Mouse (Mus musculus): ENCODE data around the gene Nptx1. TPM values are rescaled to one million over a fixed set of nuclear protein-coding genes. Genes with fewer than 3 reads are reported as not detected.
A peak's percentile ranks its signal among the peaks of the same experiment; 100 is the strongest.

Gene Nptx1
- total RNA-seq, 2 experiments from 2014 or later: 146 to 173 TPM

DNA sequence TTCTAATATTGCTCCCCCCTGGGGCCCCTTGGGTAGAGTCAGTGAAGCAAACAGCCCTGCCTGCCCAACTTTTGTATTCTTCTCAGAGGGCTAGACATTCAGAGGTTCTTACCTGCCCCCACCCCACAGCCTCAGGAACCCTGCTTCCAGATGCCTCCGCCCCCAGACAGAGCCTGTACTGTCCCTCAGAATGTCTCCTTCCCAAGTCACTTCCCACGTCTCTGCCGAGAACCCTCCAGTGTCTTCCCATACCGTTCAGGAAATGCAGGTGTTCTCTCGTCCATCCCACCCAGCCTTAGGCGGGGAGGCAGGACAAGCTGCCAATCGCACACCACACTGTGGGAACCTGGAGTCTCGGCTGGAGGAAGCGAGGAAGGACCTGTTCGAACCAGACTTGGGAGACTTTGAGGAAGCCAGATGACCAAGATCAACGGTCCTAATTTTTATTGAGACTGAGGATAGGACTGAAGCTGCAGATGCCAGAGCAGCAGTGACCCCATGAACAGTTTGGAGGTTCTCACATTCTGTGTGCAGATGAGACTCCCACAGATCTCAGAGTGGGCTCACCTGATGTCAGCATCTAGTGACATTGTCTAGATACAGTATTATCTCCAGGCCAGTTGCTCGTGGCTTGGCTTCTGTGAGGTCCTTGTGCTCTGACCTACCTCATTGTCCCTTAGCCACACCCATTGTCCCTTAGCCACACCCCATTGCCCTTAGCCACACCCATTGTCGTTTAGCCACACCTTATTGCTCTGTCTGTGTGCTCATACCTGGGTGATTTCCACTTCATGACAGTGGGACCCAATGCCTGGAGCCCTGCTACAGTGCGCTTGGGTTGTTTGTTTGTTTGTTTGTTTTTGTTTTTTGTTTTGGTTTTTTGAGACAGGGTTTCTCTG, 21.2 kb downstream of the Nptx1 start:
- no peak for DNase-seq (ENCODE audit: low spot score in 2 of 2)

DNA sequence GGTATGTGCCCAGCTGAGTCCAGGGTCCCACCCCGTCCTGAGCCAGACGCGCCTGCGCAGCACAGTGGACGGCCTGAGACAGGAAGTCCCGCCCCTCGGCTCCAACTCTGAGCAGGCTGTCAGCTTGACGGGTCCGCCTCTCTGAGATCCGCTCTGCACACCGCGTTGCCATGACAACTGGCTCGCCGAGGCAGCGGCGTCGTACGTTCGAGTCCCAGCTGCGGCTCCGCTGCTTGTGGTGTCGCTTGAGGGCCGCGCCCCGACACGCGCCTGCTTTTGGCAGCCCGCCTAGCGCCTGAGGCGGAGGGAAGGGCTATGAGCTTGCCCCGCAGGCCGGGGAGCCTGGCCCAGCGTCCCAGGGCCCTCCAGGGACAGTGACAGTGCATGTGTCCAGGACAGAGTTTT, 23.0 kb downstream of the Nptx1 start:
- peak; percentile 77 to 82 for DNase-seq (ENCODE audit: low spot score in 2 of 2)

DNA sequence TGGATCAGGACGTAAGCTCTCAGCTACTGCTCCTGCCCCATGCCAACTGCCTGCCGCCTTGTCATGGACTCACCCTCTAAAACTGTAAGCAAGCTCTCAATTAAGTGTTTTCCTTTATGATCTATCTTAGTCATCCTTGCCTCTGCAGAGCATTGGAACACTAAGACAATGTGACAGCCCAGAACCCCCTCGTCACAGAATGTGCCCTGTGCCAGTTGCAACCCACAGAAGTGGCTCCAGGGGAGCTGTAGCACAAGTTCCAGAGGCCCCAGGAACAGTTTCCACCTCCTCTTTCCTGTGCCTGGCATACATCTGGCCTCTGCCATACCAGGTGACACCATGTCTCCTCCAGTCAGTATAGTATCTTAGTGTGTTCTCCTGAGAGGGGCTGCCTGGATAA, 24.2 kb downstream of the Nptx1 start:
- no peak for DNase-seq (ENCODE audit: low spot score in 2 of 2)

DNA sequence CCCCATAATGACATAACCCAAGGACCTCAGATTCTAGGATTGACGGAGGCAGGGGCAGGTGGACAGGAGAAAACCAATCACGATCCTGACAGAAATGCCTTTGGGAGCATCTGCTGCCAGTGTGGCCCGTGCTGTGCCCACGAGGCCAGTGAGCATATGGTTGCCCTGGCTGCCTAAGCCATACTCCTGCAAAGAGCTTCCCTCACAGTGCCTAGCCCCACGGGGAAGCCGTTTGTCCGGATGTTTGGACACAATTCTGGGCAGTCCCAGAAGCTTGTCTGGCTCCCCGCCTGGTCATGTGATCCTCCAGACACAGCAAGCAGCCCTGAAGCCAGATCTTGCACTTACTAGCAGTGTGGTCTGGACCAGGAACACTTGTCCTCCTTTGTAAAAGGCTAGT, 24.8 kb downstream of the Nptx1 start:
- no peak for DNase-seq (ENCODE audit: low spot score in 2 of 2)

DNA sequence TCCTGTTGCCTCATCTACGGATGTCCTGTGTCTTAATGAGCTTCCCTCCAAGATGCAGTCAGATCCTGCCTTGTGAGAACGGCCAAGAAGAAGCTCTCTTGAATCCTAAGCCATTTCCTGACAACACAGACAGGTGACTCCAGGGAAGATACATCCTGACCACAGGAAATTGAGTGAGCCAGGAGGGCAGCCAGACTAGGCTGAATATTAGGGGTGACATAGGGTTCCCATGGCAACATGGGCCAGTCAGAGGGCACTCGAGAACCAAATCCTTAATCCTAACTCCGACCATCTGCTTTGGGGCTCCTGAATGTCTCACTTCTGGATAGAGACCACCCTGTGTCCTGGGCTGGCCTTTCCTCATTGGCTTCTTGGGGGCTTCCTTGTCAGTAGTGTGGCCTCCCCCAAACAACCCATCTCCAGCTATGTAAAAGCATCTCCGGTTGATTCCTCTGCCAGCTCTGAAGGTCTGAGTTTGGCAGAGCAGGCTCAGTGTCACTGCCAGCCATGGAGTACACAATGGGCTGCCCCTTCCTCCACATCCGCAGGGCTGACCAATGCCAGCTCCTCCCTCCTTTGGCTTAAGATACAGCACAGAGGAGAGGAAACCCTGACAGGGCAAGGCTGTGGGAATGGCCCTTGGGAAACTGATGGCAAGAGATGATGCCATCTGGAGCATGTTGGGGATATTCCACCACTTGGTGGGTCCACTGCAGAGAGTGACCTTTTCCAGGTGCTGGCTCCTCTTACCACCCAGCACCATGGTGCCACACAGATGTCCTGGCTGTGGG, 25.4 kb downstream of the Nptx1 start:
- DNase-seq (ENCODE audit: low spot score in 2 of 2): no peak

DNA sequence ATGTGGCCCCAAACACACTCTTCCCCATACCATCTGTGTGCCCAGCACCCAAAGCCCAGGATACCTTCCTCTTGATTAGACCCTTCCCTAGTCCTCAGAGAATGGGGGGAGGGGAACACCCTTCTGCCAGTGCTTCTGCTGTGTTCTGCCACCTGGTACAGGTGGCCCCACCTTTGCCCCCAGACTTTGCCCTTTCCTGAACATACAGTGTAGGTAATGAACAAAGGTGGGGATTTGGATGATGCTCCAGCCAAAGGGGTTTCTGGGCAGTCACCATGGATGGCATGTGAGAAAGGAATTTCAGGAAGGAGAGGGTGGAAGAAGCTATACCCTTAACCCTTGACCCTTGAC, 26.9 kb downstream of the Nptx1 start:
- DNase-seq (ENCODE audit: low spot score in 2 of 2): no peak

DNA sequence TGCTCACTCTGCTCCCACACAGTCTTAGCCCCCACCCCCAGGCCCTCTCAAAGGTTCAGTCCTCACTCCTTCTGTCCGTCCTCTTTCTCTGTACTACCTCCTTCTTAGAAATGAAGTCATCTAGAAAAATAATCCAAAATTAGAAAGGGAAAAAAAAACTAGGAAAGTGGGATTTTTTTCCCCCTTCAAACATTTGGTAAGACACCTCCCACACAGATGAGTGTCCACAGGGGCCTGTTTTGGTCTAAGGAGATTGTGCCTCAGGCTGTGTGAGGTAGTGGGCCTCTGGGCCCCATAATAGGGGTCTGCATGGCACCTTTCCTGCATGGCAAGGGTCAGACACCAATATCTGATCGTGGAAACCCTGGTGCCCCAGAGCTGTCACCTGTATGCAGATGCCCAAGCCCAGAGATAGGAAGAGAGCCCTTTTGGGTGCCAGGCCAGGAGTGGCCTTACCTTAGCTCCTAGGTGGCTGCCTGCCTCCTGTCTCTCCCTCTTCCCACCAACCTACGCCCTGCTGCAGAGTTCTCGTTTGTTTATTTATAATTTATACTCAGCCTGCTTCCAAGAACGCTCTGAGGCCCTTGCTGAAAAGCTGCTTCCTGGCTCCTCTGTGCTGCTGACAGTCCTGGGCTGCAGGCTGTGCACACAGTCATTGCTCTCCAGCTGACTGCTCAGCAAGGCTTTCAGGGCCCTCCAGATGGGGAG, 27.4 kb downstream of the Nptx1 start:
- DNase-seq (ENCODE audit: low spot score in 2 of 2): no peak

DNA sequence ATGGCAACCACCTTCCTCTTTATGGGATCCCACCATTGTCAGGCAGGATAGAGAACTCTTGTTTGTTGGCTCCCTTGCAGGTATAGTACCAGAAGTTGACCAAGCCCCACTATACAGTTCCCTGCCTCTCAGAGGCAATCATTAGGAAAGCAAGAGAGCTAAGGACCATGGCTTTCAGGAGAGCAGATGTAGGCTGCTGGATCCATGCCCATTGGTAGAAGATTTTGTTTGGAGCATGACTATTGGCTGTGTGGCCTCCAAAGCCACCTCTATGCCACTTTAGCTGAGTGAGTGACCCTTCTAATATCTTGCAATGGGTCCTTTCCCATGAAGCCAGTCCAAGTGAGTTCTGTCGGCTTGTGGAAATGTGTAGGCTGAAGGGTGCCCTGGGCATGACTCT, 28.2 kb downstream of the Nptx1 start:
- no peak for DNase-seq (ENCODE audit: low spot score in 2 of 2)

DNA sequence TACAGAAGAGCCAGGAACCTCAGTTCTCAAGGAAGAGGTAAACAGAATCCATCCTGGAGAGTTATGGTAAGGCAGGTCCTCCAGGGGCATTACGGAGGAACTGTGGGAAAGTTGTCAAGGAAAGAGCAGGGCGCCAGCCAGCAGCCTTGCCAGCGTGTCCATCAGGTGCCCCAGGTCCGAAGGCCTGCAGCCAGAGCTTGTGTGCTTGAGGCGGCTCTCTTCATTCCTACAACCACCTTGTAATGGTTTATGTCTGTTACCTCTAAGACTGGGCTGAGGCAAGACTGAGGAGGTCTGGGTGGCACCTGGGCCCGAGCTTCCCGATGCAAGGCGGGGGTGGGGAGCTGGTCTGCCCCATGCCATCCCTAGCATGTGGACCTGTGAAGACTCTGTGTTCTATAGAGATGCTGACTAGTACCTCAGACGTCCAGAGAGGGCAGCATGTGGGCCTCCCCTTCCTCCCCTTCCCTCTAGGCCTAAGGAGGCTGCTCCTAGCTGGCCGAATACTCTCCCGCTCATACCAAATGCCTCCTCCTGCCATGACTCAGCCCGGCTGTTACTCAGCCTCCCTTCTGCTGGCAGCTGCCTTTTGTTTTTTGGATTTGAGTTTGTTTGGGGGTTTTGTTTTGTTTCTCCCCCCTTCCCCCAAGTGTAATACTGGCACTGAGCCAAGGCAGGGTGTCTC, 30.7 kb downstream of the Nptx1 start:
- no peak for DNase-seq (ENCODE audit: low spot score in 2 of 2)

DNA sequence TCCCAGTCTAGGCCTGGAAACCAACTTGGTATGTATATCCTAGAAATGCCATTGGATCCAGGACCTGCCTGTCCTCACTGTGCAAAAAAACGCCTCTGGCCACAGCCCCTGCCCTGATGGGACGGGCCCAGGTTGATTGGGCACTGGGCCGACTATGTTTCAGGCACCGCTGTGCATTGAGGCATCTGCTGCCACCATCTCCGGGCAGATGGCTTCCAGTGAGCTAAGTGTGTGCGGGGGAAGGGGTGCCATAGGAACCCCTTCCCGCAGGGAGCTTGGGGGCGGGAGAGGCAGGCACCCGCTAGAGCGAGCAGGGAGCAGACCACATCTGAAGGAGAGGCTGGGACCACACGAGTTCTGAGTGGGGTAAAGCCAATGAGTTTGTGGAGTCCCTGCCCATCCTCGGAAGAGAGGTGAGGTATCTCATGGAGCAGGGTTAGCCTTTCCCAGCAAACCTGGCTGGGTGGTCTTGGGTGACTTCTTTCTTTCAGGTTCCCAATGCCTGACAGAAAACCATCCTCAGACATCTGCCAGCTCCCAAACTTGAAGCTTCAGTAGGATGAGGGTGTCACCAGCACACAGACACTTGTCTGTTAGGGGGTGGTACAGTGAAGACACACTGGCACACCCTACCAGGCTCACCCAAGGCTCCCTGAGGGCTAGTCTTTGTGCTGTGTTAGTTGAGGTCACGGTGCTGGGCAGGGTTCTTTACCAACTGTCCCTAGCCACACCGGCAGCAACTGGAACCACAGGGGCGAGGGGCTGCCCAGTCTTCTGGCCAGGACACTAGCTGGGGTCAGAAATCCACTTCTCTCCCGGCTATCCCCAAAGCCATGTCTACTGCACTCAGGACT, 31.5 kb downstream of the Nptx1 start:
- DNase-seq (ENCODE audit: low spot score in 2 of 2): peak; percentile 49 to 64

DNA sequence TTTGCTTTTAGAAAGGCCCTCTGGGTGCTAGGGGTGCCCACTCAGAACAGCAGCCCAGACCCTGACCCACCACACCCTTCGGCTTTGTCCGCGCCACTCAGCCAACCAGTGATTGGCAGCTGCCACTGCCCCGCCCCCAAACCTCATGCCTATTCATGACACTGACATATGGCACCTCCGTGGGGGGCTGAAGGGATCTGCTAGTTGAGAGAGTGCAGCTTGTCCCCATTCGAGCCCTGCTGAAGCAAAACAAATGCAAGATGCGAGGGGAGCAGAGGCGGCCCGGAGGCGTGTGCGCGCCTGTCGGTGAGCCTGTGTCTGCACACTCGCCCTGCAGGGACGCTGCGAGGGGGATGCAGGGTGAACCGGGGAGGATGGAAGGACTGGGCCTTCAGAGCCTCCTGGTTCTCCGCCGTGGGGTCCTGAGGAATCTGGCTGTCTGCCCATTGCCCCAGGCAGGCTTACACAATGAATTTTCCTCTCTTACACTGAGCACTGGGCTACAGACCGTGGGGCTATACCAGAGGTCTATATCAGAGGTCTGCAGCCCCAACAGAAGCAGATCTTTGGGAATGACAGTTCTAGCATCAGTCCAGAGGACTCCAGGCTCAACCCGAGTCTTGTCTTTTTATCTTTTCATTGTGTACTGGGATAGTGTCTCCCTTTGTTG, 32.5 kb downstream of the Nptx1 start:
- peak; percentile 70 to 72 for DNase-seq (ENCODE audit: low spot score in 2 of 2)

DNA sequence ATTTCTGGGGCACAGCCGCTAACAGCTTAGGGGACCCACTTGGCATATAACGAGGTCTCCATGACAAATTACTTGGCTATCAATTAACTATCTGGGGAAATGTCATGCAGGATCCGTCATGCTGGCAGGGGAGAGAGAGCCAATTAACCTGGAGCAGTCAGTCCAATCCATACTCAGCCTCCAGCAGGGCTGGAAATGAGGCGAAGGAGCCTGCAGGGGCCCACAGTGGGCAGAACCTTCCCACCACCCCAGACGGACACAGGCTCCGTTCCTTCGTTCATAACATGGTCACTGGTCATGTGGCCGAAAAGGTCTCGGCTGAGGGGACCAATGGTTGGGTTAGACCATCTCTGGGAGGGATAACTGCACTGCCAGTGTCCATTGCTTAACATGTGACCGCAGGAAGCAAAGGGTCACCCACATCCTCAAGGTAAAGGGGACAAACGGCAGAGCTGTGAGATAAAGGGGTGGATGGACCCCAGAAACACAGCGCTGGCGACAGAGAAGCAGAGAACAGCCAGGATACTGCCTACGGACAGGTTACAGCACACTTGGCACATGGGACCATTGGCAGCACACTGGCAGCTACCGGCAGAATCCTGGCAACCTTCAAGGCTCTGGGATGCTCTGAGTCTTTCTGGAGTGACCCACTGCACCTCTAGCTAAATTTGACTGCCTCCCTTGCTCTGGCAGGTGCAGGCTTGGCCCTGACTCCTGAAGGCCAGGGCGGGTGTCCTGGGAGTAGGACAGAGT, 33.3 kb downstream of the Nptx1 start:
- DNase-seq (ENCODE audit: low spot score in 2 of 2): no peak

DNA sequence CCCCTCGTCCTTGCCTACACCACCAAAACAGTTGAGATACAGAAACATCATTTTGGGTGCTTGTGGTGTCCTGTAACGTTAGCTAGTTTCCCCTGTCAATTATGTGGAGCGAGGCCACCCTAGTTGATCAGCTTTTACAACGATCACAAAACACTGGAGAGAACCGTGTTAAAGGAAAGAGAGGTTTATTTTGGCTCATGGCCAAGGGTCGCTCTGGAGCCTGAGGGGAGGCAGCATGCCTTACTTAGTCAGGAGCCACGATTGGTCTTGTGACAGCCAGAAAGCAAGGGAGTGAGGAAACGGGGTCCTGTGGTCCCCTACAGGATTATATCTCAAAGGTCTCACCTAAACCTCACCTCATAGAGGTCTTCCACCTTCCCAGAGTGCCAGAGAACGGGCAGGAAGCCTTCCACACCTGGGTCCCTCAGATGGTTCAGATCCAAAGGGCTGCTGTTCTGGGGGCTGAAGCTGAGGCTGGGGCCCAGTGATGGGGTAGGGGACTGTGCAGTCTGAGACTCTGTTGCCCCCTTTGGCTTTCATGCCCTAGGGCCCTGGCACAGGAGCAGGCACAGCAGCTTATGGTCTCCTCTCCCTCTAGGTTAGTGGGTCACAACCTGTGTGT, 34.4 kb downstream of the Nptx1 start:
- no peak for DNase-seq (ENCODE audit: low spot score in 2 of 2)

DNA sequence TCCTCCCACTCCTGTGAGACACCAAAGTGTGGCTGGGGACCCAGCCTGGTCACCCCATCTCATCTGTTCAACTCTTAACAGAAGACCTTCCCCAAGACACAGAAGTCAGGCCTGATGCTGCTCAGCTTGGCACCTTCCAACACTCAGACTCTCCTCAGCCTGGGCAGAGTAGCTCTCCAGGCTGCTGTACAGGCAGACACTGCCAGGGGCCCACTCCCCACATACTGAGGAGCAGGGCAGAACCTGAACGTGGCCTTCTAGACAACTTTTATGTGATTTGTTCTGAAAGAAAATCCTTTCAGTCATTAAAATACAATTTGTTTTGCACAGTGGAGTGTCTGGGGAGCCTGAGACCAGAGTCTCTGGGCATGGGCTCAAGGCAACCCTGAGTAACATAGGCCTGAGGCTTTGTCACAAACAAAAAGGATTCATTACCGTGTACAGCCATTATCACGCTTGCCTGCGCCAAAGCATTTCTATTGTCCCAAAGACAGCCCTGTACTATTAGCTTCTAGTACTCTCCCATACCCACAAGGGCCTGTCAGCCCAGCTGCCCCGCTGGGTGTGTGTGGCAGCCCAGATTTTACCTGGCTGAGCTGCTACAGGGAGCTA, 38.3 kb downstream of the Nptx1 start:
- DNase-seq (ENCODE audit: low spot score in 2 of 2): no peak

DNA sequence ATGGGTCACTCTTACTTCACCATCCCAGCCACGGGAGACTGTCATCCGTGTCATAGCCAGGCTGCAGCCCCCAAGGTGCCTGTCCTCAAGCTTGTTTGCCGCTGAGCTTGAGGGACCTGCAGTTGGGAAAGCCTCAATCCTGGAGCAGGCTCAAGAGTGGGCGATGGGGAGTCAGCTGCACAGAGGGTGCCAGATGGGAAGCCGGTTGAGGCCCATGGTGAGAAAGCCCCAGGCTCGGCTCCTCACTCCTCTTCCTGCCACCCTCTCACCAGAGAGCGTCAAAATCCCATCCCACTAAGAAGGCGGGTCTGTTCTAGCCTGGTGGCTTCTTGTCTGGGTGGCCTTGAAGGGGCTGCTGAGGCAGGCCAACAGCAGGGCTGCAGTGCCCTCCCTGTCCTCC, 39.8 kb downstream of the Nptx1 start:
- peak in 1 of 2 experiments; percentile 49 for DNase-seq (ENCODE audit: low spot score in 2 of 2)

DNA sequence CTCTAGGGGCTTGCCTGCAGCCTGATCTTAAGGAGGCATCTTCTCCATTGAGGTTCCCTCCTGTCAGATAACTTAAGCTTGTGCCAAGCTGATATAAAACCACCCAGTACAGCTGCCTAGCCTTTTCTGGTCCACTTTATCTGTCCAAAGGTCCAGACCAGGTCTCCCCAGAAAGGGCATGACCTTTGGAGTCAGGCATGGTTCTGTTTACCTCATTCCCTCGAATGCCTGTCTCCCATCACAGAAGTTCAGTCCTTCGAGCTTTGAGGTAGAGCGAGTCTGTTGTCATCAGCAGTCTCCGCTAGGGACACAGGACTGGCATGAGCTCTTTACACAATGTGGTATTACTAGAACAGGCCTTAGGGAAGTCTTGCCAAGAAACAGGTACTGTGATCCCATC, 41.2 kb downstream of the Nptx1 start:
- DNase-seq (ENCODE audit: low spot score in 2 of 2): no peak

DNA sequence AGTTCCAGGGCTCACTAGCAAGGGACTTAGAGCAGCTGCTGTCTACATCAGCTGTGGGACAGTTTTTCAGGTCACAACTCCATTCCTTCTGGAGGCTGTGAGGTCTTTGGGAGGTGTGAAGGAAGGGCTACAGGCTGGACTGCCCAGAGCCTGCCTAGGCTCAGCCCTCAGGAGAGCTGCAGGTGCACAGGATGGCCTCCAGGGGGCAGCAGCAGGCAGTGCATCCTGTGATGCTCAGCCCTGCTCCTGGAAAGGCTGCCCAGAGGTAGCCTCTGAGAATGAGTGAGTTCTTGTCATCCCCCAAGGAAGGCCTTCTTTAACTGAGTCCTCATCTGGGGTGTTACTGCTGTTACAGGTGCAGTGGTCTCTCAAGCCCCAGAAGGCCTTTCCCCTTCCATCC, 43.9 kb downstream of the Nptx1 start:
- DNase-seq (ENCODE audit: low spot score in 2 of 2): peak; percentile 86 to 87

DNA sequence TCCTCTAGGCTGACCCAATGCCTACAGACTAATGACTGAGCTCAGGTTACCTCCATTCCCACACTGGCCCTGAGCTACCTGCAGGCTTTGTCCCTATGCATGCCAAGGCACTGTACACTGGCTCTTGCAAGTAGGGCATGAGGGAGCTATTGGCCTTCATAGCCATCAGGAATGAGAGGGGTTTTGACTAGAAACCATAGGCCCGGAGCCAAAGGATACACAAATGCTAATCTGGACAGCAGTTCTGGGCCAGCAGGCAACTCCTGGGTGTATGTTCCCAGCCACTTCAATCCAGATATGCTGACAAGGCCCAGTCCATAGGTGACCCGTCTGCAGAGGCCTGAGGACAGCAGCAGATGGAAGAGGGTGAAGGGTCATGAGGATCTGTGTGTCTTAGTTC, 47.5 kb downstream of the Nptx1 start:
- DNase-seq (ENCODE audit: low spot score in 2 of 2): no peak

All from layer of hippocampus, postnatal 10 days (tissue).